Mouse (Mus musculus): Measurements from ENCODE around the gene Ildr1.

DNA sequence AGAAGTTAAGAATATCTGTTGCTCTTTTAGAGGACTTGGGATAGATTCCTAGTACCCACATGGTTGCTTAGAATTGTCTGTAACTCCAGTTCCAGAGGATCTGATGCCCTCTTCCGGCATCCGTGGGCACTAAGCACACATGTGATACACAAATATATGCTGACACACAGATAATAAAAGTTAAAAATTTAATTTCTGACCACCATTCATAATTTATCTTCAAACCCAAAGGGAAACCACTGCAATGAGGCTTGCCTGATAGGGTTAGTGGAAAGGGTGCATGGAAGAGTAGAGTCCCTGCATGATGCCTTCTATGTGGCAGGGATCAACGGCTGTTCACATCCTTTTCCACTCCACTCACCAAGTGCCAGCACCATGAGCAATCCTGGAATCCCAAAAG is 77.9 kb downstream of the Ildr1 start:
- no peak for TF ChIP-seq CTCF (IDR thresholded peaks at IDR 0.05; ENCODE audit: low read depth)
- TF ChIP-seq EP300 (IDR thresholded peaks at IDR 0.05; ENCODE audit: low read depth): no peak
